Mouse (Mus musculus): ENCODE results near the gene Map2k5.

The Map2k5 gene

GRCm38 (mm10) chr9:63250841-63251626 lies 126.7 kb downstream of the Map2k5 start:
- DNase-seq: no peak

- DNase-seq: no peak
Observed at GRCm38 (mm10) chr9:63248095-63248787, 129.5 kb downstream of the Map2k5 start.

GRCm38 (mm10) chr9:63246568-63247169 lies 131.0 kb downstream of the Map2k5 start:
- no peak for DNase-seq

GRCm38 (mm10) chr9:63241961-63242360 lies 135.7 kb downstream of the Map2k5 start:
- no peak for DNase-seq

- DNase-seq: peak; percentile 16 to 53
Observed at GRCm38 (mm10) chr9:63241241-63241640, 136.5 kb downstream of the Map2k5 start.

- no peak for DNase-seq
Observed at GRCm38 (mm10) chr9:63234356-63234755, 143.3 kb downstream of the Map2k5 start.

GRCm38 (mm10) chr9:63230289-63230688 lies 147.4 kb downstream of the Map2k5 start:
- no peak for DNase-seq

- DNase-seq: no peak
Observed at GRCm38 (mm10) chr9:63229124-63229523, 148.6 kb downstream of the Map2k5 start.

- no peak for DNase-seq
Observed at GRCm38 (mm10) chr9:63222161-63222560, 155.5 kb downstream of the Map2k5 start.

GRCm38 (mm10) chr9:63219851-63220250 lies 157.9 kb downstream of the Map2k5 start:
- no peak for DNase-seq

- DNase-seq: no peak
Observed at GRCm38 (mm10) chr9:63215031-63215430, 162.7 kb downstream of the Map2k5 start.

GRCm38 (mm10) chr9:63206769-63207276 lies 170.9 kb downstream of the Map2k5 start:
- no peak for DNase-seq

GRCm38 (mm10) chr9:63203461-63203860 lies 174.2 kb downstream of the Map2k5 start:
- DNase-seq: no peak

- peak; percentile 69 to 82 for DNase-seq
Observed at GRCm38 (mm10) chr9:63201376-63202323, 176.1 kb downstream of the Map2k5 start.

GRCm38 (mm10) chr9:63197252-63197651 lies 180.4 kb downstream of the Map2k5 start:
- DNase-seq: no peak

- DNase-seq: no peak
Observed at GRCm38 (mm10) chr9:63196114-63196682, 181.5 kb downstream of the Map2k5 start.

- DNase-seq: no peak
Observed at GRCm38 (mm10) chr9:63195523-63195922, 182.2 kb downstream of the Map2k5 start.

GRCm38 (mm10) chr9:63194791-63195190 lies 182.9 kb downstream of the Map2k5 start:
- DNase-seq: no peak

- no peak for DNase-seq
Observed at GRCm38 (mm10) chr9:63192809-63193208, 184.9 kb downstream of the Map2k5 start.

GRCm38 (mm10) chr9:63187310-63187709 lies 190.4 kb downstream of the Map2k5 start:
- peak in 1 of 2 experiments; percentile 21 for DNase-seq

GRCm38 (mm10) chr9:63185249-63185648 lies 192.5 kb downstream of the Map2k5 start:
- no peak for DNase-seq

- DNase-seq: no peak
Observed at GRCm38 (mm10) chr9:63183864-63184263, 193.8 kb downstream of the Map2k5 start.

Data from kidney, postnatal 25 days (tissue).